Mouse (Mus musculus) limb, embryonic 13.5 days (tissue): ENCODE results near the gene Nckap5l. TPM values are rescaled to one million over a fixed set of nuclear protein-coding genes. Genes with fewer than 3 reads are reported as not detected.

Experiments used
- polyA plus RNA-seq: library from polyadenylated mRNA; unstranded; fragments of >200 nt; fragmentation: Nextera tagmentation; extraction: Ambion mirVana; gene quantifications from 2 replicates; pipeline ENCODE4 v1.2.1, GENCODE M21; 2015

The Nckap5l gene
- polyA plus RNA-seq, 1 experiment from 2014 or later: 14.0 TPM

Other genes starting within 250 kb of the Nckap5l start
- gene Kcnh3, start 232.9 kb downstream of the Nckap5l start, polyA plus RNA-seq: 0.28 and 0.37 TPM in 2 replicates
- 143 and 144 TPM in 2 replicates for gene Mcrs1, start 205.8 kb downstream of the Nckap5l start, polyA plus RNA-seq
- gene Prpf40b, start 162.7 kb downstream of the Nckap5l start, polyA plus RNA-seq: 77.6 and 80.3 TPM in 2 replicates
- gene Fam186b, start 161.9 kb downstream of the Nckap5l start, polyA plus RNA-seq: 0.15 and 0.36 TPM in 2 replicates
- 29.5 and 30.9 TPM in 2 replicates for gene Fmnl3, start 87.3 kb downstream of the Nckap5l start, polyA plus RNA-seq
- gene Tmbim6, start 64.9 kb downstream of the Nckap5l start, polyA plus RNA-seq: 287 and 298 TPM in 2 replicates
- 17.0 and 19.7 TPM in 2 replicates for gene Bcdin3d, start 17.0 kb upstream of the Nckap5l start, polyA plus RNA-seq
- 0.34 and 0.37 TPM in 2 replicates for gene Faim2, start 70.4 kb upstream of the Nckap5l start, polyA plus RNA-seq
- gene Aqp2, start 121.3 kb upstream of the Nckap5l start, polyA plus RNA-seq: not detected in 2 replicates
- 0.27 and 0.61 TPM in 2 replicates for gene Aqp5, start 133.0 kb upstream of the Nckap5l start, polyA plus RNA-seq
- not detected in 2 replicates for gene Aqp6, start 143.7 kb upstream of the Nckap5l start, polyA plus RNA-seq
- gene Racgap1, start 193.9 kb upstream of the Nckap5l start, polyA plus RNA-seq: 114 and 121 TPM in 2 replicates
- 1.7 and 1.8 TPM in 2 replicates for gene Asic1, start 212.6 kb upstream of the Nckap5l start, polyA plus RNA-seq
- 54.0 and 58.7 TPM in 2 replicates for gene Smarcd1, start 244.4 kb upstream of the Nckap5l start, polyA plus RNA-seq
- not detected in 2 replicates for gene Gm17349, start 247.7 kb upstream of the Nckap5l start, polyA plus RNA-seq